Mouse (Mus musculus) cerebellum, adult 2 months (tissue): ENCODE data around the gene Ap2b1. TPM values are rescaled to one million over a fixed set of nuclear protein-coding genes. Genes with fewer than 3 reads are reported as not detected.

Experiments used
- DNase-seq, 2 experiments: peaks; one replicate each; pipeline ENCODE4 v3.0.0; 2021
- H3K27ac ChIP-seq: fragments of 200-500 bp; 2 replicates; pipeline ENCODE4 v1.5.1; 2012; ENCODE audit warnings: low read length, control low read depth, inconsistent platforms; ENCODE audit not compliant: insufficient read depth
- H3K27me3 ChIP-seq: fragments of 200-500 bp; 2 replicates; pipeline ENCODE4 v1.6.1; 2012; ENCODE audit warnings: inconsistent platforms, mild to moderate bottlenecking, low read length, moderate library complexity; ENCODE audit not compliant: control insufficient read depth, insufficient read depth
- H3K4me1 ChIP-seq: fragments of 200-500 bp; 2 replicates; pipeline ENCODE4 v1.6.1; 2011; ENCODE audit warnings: low read length; ENCODE audit not compliant: control insufficient read depth, insufficient read depth
- H3K4me3 ChIP-seq: fragments of 200-500 bp; replicated peaks from 2 replicates; pipeline ENCODE3; 2011; ENCODE audit warnings: mild to moderate bottlenecking, low read depth, low read length, control low read depth; ENCODE audit not compliant: insufficient read depth
- CTCF ChIP-seq: fragments of 200-500 bp; IDR thresholded peaks from 2 replicates; pipeline ENCODE4 v1.5.1; 2011; ENCODE audit warnings: low read depth, mild to moderate bottlenecking, control low read depth, low read length, moderate library complexity, borderline replicate concordance; ENCODE audit not compliant: insufficient read depth
- POLR2A ChIP-seq: fragments of 200-500 bp; IDR thresholded peaks from 2 replicates; pipeline ENCODE4 v1.6.1; 2011; ENCODE audit warnings: low read length, control low read depth, borderline replicate concordance; ENCODE audit not compliant: insufficient read depth
- WGBS: fragments of 180-500 bp; shearing (Covaris S2); methylation state at CpG from one replicate; pipeline ENCODE4 v1.1.7; 2018; 5-methylcytosine and 5-hydroxymethylcytosine counted together
- polyA plus RNA-seq: library from polyadenylated mRNA; depleted of rRNA; stranded (reverse); fragments of >200 nt; gene quantifications from 2 replicates; pipeline ENCODE4 v1.2.3, GENCODE M21; 2012

Ap2b1 gene
- polyA plus RNA-seq, 1 experiment: 116 TPM

- 51% methylated on average over 8 of the region's 8 CpGs for WGBS
- Histone ChIP-seq H3K4me3 (no peak overlapping the region), H3K27ac (no peak overlapping the region), H3K27me3 (no peaks in the 10 kb centered on the region), H3K4me1 (peaks cover 6% of the 10 kb centered on the region)
- DNase-seq: no peak
- no peak for TF ChIP-seq POLR2A
- no peak for TF ChIP-seq CTCF
These were observed 109.4 kb downstream of the Ap2b1 start for GRCm38 (mm10) chr11:83408242-83408641.

- Histone ChIP-seq H3K27ac (peak within 1 kb of the TSS; percentile 75), H3K4me1 (peaks cover 11% of the 10 kb centered on the region), H3K4me3 (peak within 1 kb of the TSS; percentile 87), H3K27me3 (no peaks in the 10 kb centered on the region)
- DNase-seq: peak; percentile 71 to 79
- TF ChIP-seq CTCF: no peak
- TF ChIP-seq POLR2A: no peak
- WGBS: 1% methylated on average over 35 of the region's 44 CpGs
These were observed 110.4 kb downstream of the Ap2b1 start, which contains the start of gene Rasl10b for GRCm38 (mm10) chr11:83409087-83409754. Gene Rasl10b (plus strand): TSS chr11:83409137.

GRCm38 (mm10) chr11:83409792-83410291, 111.0 kb downstream of the Ap2b1 start:
- Histone ChIP-seq H3K4me3 (peak overlapping the region; percentile 87), H3K27ac (peak overlapping the region; percentile 75), H3K4me1 (peaks cover 11% of the 10 kb centered on the region), H3K27me3 (no peaks in the 10 kb centered on the region)
- no peak for TF ChIP-seq CTCF
- TF ChIP-seq POLR2A: no peak
- 2% methylated on average over 40 of the region's 40 CpGs for WGBS
- peak; percentile 51 to 69 for DNase-seq

GRCm38 (mm10) chr11:83410510-83410909, 111.7 kb downstream of the Ap2b1 start:
- no peaks in the 10 kb centered on the region for H3K27me3 ChIP-seq
- TF ChIP-seq CTCF (no peak), POLR2A (no peak)
- H3K4me3 ChIP-seq: peak overlapping the region; percentile 87
- peak in 1 of 2 experiments; percentile 50 for DNase-seq
- H3K4me1 ChIP-seq: peaks cover 11% of the 10 kb centered on the region
- H3K27ac ChIP-seq: peak overlapping the region; percentile 75
- 8% methylated on average over 6 of the region's 6 CpGs for WGBS

GRCm38 (mm10) chr11:83417080-83417479, 118.3 kb downstream of the Ap2b1 start:
- Histone ChIP-seq H3K4me3 (no peak overlapping the region), H3K27ac (no peak overlapping the region), H3K27me3 (no peaks in the 10 kb centered on the region), H3K4me1 (peaks cover 19% of the 10 kb centered on the region)
- no peak for TF ChIP-seq CTCF
- TF ChIP-seq POLR2A: no peak
- DNase-seq: no peak
- WGBS: 49% methylated on average over 5 of the region's 5 CpGs

- DNase-seq: no peak
- Histone ChIP-seq H3K27me3 (no peaks in the 10 kb centered on the region), H3K4me1 (peaks cover 14% of the 10 kb centered on the region), H3K4me3 (no peak overlapping the region), H3K27ac (no peak overlapping the region)
- TF ChIP-seq POLR2A (no peak), CTCF (no peak)
- WGBS: 72% methylated on average over 7 of the region's 7 CpGs
These were observed 118.9 kb downstream of the Ap2b1 start for GRCm38 (mm10) chr11:83417708-83418107.

GRCm38 (mm10) chr11:83418566-83418965, 119.7 kb downstream of the Ap2b1 start:
- DNase-seq: peak; percentile 53 to 57
- 7% methylated on average over 38 of the region's 38 CpGs for WGBS
- Histone ChIP-seq H3K27ac (no peak overlapping the region), H3K4me1 (peaks cover 12% of the 10 kb centered on the region), H3K27me3 (no peaks in the 10 kb centered on the region), H3K4me3 (peak overlapping the region; percentile 49)
- no peak for TF ChIP-seq CTCF
- TF ChIP-seq POLR2A: no peak

GRCm38 (mm10) chr11:83420338-83420737, 121.5 kb downstream of the Ap2b1 start:
- 38% methylated on average over 4 of the region's 4 CpGs for WGBS
- TF ChIP-seq POLR2A: no peak
- no peak; the same call in 1 of the 2 replicates for TF ChIP-seq CTCF
- Histone ChIP-seq H3K27ac (no peak overlapping the region), H3K27me3 (no peaks in the 10 kb centered on the region), H3K4me1 (peaks cover 8% of the 10 kb centered on the region), H3K4me3 (no peak overlapping the region)
- DNase-seq: no peak
